Mouse (Mus musculus) induced T-regulatory cell, adult 2 months (primary cell): ENCODE results near the gene E4f1.
A peak's percentile ranks its signal among the peaks of the same experiment; 100 is the strongest.

Source experiments
- DNase-seq: peaks from one replicate; pipeline ENCODE4 v3.0.0-alpha.2; 2012; ENCODE audit warnings: low read depth

E4f1 gene

GRCm38 (mm10) chr17:24469910-24470602, at the start of gene E4f1, which contains the start of gene Pgp:
TSS of gene E4f1 (minus strand) at chr17:24470313.
TSS of gene Pgp (plus strand) at chr17:24470392.
- peak; percentile 99 for DNase-seq

GRCm38 (mm10) chr17:24514270-24515257, 44.5 kb upstream of the E4f1 start:
- DNase-seq, result no peak

GRCm38 (mm10) chr17:24513609-24514008, 43.5 kb upstream of the E4f1 start:
- peak; percentile 44 for DNase-seq

- DNase-seq, result no peak
Observed at GRCm38 (mm10) chr17:24507806-24508460, 37.8 kb upstream of the E4f1 start.

GRCm38 (mm10) chr17:24507129-24507664, 37.1 kb upstream of the E4f1 start:
- no peak for DNase-seq

GRCm38 (mm10) chr17:24506332-24507070, 36.4 kb upstream of the E4f1 start:
- DNase-seq, result no peak

- DNase-seq, result no peak
Observed at GRCm38 (mm10) chr17:24505286-24505955, 35.3 kb upstream of the E4f1 start.

- DNase-seq, result no peak
Observed at GRCm38 (mm10) chr17:24504085-24504484, 34.0 kb upstream of the E4f1 start.

- DNase-seq, result peak; percentile 35
Observed at GRCm38 (mm10) chr17:24502208-24502607, 32.1 kb upstream of the E4f1 start.

GRCm38 (mm10) chr17:24496026-24496425, 25.9 kb upstream of the E4f1 start:
- no peak for DNase-seq

GRCm38 (mm10) chr17:24495443-24495842, 25.3 kb upstream of the E4f1 start:
- no peak for DNase-seq

GRCm38 (mm10) chr17:24494627-24495335, 24.7 kb upstream of the E4f1 start:
- DNase-seq, result peak; percentile 70

GRCm38 (mm10) chr17:24490399-24490798, 20.3 kb upstream of the E4f1 start:
- no peak for DNase-seq

GRCm38 (mm10) chr17:24489265-24490030, 19.3 kb upstream of the E4f1 start:
- no peak for DNase-seq

GRCm38 (mm10) chr17:24488662-24489264, 18.6 kb upstream of the E4f1 start:
- peak; percentile 50 for DNase-seq

GRCm38 (mm10) chr17:24488186-24488661, 18.1 kb upstream of the E4f1 start, which contains the start of gene Caskin1:
TSS of gene Caskin1 (plus strand) at chr17:24488601.
- peak; percentile 32 for DNase-seq

- peak; percentile 22 for DNase-seq
Observed at GRCm38 (mm10) chr17:24485090-24485860, 15.2 kb upstream of the E4f1 start.

GRCm38 (mm10) chr17:24483495-24483894, 13.4 kb upstream of the E4f1 start:
- no peak for DNase-seq
